Mouse (Mus musculus): ENCODE data around the gene Spp1. TPM values are rescaled to one million over a fixed set of nuclear protein-coding genes. Genes with fewer than 3 reads are reported as not detected.

Gene Spp1
- polyA plus RNA-seq, 1 experiment from 2014 or later, result 49.9 TPM

- H3K4me2 ChIP-seq (ENCODE audit: low read length), result no peak overlapping the region
- no peaks in the 10 kb centered on the region for H3K9me3 ChIP-seq (replicated peaks; ENCODE audit: control insufficient read depth, low read length, poor library complexity, severe bottlenecking)
- no peak overlapping the region for H3K4me3 ChIP-seq (ENCODE audit: low read depth, low read length)
- no peak overlapping the region for H3K9ac ChIP-seq (ENCODE audit: low read depth, low read length)
- 64% methylated on average over 3 of the region's 3 CpGs for WGBS
- H3K27me3 ChIP-seq (ENCODE audit: control insufficient read depth, insufficient read depth, low read depth, low read length), result no peaks in the 10 kb centered on the region
- ATAC-seq, result no peak
- H3K27ac ChIP-seq (ENCODE audit: low read length), result no peak overlapping the region
- H3K4me1 ChIP-seq (ENCODE audit: control insufficient read depth, insufficient read depth, low read length), result 0 out of 2 replicates have a peak, but pooled peaks cover 7% of the 10 kb centered on the region
- no peaks in the 10 kb centered on the region for H3K36me3 ChIP-seq (ENCODE audit: control insufficient read depth, insufficient read depth, low read length)
Observed at GRCm38 (mm10) chr5:104402651-104403050, 32.3 kb upstream of the Spp1 start.

DNA sequence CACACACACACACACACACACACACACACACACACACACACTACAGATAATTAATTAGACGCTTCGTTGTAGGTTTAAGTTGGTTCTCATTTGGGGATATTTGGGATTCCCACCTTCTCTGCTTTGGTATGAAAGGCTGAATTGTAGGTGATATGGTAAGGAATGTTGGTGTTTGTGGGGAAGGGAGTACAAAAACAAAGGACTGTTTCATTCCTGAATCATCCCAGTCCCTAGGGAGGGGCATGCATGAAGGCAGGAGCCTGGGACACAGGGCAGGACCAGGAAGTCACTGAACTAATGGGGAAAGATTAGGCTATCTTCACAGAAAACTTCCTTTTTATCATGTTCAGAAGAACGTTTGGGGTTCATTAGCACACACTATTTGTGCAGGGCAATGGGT lies 31.6 kb upstream of the Spp1 start:
- 87% methylated on average over 3 of the region's 3 CpGs for WGBS
- H3K4me2 ChIP-seq (ENCODE audit: low read length), result no peak overlapping the region
- ATAC-seq, result no peak
- H3K27me3 ChIP-seq (ENCODE audit: control insufficient read depth, insufficient read depth, low read depth, low read length), result no peaks in the 10 kb centered on the region
- H3K36me3 ChIP-seq (ENCODE audit: control insufficient read depth, insufficient read depth, low read length), result no peaks in the 10 kb centered on the region
- H3K4me3 ChIP-seq (ENCODE audit: low read depth, low read length), result no peak overlapping the region
- no peak overlapping the region for H3K9ac ChIP-seq (ENCODE audit: low read depth, low read length)
- H3K9me3 ChIP-seq (replicated peaks; ENCODE audit: control insufficient read depth, low read length, poor library complexity, severe bottlenecking), result no peaks in the 10 kb centered on the region
- 0 out of 2 replicates have a peak, but pooled peaks cover 7% of the 10 kb centered on the region for H3K4me1 ChIP-seq (ENCODE audit: control insufficient read depth, insufficient read depth, low read length)
- H3K27ac ChIP-seq (ENCODE audit: low read length), result no peak overlapping the region

- no peaks in the 10 kb centered on the region for H3K27me3 ChIP-seq (ENCODE audit: control insufficient read depth, insufficient read depth, low read depth, low read length)
- H3K9me3 ChIP-seq (replicated peaks; ENCODE audit: control insufficient read depth, low read length, poor library complexity, severe bottlenecking), result no peaks in the 10 kb centered on the region
- WGBS, result 71% methylated on average over 7 of the region's 7 CpGs
- H3K36me3 ChIP-seq (ENCODE audit: control insufficient read depth, insufficient read depth, low read length), result no peaks in the 10 kb centered on the region
- no peak overlapping the region for H3K9ac ChIP-seq (ENCODE audit: low read depth, low read length)
- 0 out of 2 replicates have a peak, but pooled peaks cover 7% of the 10 kb centered on the region for H3K4me1 ChIP-seq (ENCODE audit: control insufficient read depth, insufficient read depth, low read length)
- no peak overlapping the region for H3K4me2 ChIP-seq (ENCODE audit: low read length)
- no peak for ATAC-seq
- no peak overlapping the region for H3K27ac ChIP-seq (ENCODE audit: low read length)
- no peak overlapping the region for H3K4me3 ChIP-seq (ENCODE audit: low read depth, low read length)
Observed at GRCm38 (mm10) chr5:104404551-104404950, 30.4 kb upstream of the Spp1 start.

DNA sequence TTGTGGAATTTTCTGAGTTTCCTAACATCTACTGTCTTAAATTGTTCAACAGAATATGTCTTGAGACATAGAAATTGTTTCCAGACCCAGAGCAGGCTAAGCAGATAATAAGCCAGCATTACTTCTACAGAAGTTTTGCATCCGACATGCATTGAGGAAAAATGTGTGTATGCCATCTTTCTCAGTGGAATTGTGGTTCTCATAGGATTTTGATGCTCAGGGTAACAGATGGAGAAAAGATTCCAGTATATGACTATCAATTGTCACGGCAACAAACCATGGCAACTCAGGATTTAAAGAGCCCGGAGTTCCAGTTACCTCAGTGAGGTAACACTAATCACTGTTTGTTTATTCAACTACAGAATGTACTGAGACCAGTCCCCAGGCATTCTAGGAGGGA lies 29.9 kb upstream of the Spp1 start:
- Histone ChIP-seq H3K36me3 (ENCODE audit: control insufficient read depth, insufficient read depth, low read length) (no peaks in the 10 kb centered on the region), H3K27me3 (ENCODE audit: control insufficient read depth, insufficient read depth, low read depth, low read length) (no peaks in the 10 kb centered on the region), H3K4me1 (ENCODE audit: control insufficient read depth, insufficient read depth, low read length) (0 out of 2 replicates have a peak, but pooled peaks cover 7% of the 10 kb centered on the region), H3K27ac (ENCODE audit: low read length) (no peak overlapping the region), H3K4me3 (ENCODE audit: low read depth, low read length) (no peak overlapping the region), H3K9me3 (replicated peaks; ENCODE audit: control insufficient read depth, low read length, poor library complexity, severe bottlenecking) (no peaks in the 10 kb centered on the region), H3K9ac (ENCODE audit: low read depth, low read length) (no peak overlapping the region), H3K4me2 (ENCODE audit: low read length) (no peak overlapping the region)
- ATAC-seq, result no peak
- WGBS, result 63% methylated on average over 3 of the region's 3 CpGs

GRCm38 (mm10) chr5:104406756-104407155 lies 28.2 kb upstream of the Spp1 start:
- no peaks in the 10 kb centered on the region for H3K36me3 ChIP-seq (ENCODE audit: control insufficient read depth, insufficient read depth, low read length)
- H3K9ac ChIP-seq (ENCODE audit: low read depth, low read length), result no peak overlapping the region
- ATAC-seq, result no peak
- 9% methylated on average over 3 of the region's 3 CpGs for WGBS
- H3K9me3 ChIP-seq (replicated peaks; ENCODE audit: control insufficient read depth, low read length, poor library complexity, severe bottlenecking), result no peaks in the 10 kb centered on the region
- H3K4me1 ChIP-seq (ENCODE audit: control insufficient read depth, insufficient read depth, low read length), result 0 out of 2 replicates have a peak, but pooled peaks cover 7% of the 10 kb centered on the region
- H3K27me3 ChIP-seq (ENCODE audit: control insufficient read depth, insufficient read depth, low read depth, low read length), result no peaks in the 10 kb centered on the region
- H3K27ac ChIP-seq (ENCODE audit: low read length), result no peak overlapping the region
- H3K4me3 ChIP-seq (ENCODE audit: low read depth, low read length), result no peak overlapping the region
- no peak overlapping the region for H3K4me2 ChIP-seq (ENCODE audit: low read length)

DNA sequence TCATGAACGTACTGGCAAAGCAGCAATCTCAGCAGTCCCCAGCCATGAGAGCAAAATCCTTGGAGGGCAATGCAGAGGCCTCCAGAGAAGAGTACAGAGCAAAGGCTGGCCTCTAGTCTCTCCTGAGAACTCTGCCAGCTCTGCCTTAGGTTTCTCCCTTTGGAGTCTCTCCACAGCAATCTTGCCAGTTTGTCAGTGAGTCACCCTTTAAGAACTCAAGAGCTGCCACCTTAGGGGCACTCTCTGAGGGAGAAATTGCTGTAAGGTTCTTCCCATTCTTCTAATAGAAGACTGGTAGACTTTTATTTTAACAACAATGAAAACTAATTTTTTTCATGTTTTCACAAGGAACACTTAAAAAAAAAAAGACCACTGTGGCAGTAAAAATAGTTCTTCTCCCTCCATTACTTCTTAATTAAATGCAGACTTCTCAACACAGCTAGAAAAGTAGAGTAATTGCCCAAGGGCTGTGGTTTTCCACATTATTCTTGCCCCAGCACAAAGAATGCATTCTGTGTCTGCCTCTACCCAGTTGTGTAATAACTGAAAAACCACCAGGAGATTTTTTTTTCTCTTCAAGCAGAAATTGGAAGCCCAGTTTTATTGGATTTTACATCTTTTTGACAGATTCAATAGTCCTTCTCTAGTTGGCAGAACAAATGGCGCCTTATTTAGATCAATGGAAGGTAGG lies 27.2 kb upstream of the Spp1 start:
- H3K9me3 ChIP-seq (replicated peaks; ENCODE audit: control insufficient read depth, low read length, poor library complexity, severe bottlenecking), result no peaks in the 10 kb centered on the region
- H3K27ac ChIP-seq (ENCODE audit: low read length), result no peak overlapping the region
- no peaks in the 10 kb centered on the region for H3K27me3 ChIP-seq (ENCODE audit: control insufficient read depth, insufficient read depth, low read depth, low read length)
- no peaks in the 10 kb centered on the region for H3K36me3 ChIP-seq (ENCODE audit: control insufficient read depth, insufficient read depth, low read length)
- ATAC-seq, result no peak
- no peak overlapping the region for H3K9ac ChIP-seq (ENCODE audit: low read depth, low read length)
- H3K4me1 ChIP-seq (ENCODE audit: control insufficient read depth, insufficient read depth, low read length), result 0 out of 2 replicates have a peak, but pooled peaks cover 7% of the 10 kb centered on the region
- 74% methylated on average over 2 of the region's 2 CpGs for WGBS
- H3K4me3 ChIP-seq (ENCODE audit: low read depth, low read length), result no peak overlapping the region
- H3K4me2 ChIP-seq (ENCODE audit: low read length), result no peak overlapping the region

DNA sequence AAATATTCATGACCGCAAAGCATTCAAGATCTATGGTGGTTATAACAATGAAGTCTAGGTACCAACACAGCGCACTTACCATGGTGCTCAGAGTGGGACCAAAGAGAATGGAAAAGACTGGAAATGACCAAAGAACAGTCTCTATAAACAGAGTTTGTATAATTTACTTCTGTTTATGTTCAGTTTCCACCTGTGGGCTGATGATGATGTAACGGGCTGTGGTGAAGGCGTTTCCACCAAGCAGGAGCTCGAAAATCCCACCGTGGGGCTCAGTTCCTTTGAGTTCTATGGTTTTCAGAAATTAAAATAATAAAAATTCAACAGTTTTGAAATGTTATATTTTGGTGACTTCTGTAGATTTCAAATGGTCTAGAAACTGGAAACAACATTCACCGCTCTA lies 26.4 kb upstream of the Spp1 start:
- H3K4me1 ChIP-seq (ENCODE audit: control insufficient read depth, insufficient read depth, low read length), result 0 out of 2 replicates have a peak, but pooled peaks cover 7% of the 10 kb centered on the region
- H3K36me3 ChIP-seq (ENCODE audit: control insufficient read depth, insufficient read depth, low read length), result no peaks in the 10 kb centered on the region
- no peaks in the 10 kb centered on the region for H3K27me3 ChIP-seq (ENCODE audit: control insufficient read depth, insufficient read depth, low read depth, low read length)
- H3K9ac ChIP-seq (ENCODE audit: low read depth, low read length), result no peak overlapping the region
- 97% methylated on average over 7 of the region's 7 CpGs for WGBS
- H3K27ac ChIP-seq (ENCODE audit: low read length), result no peak overlapping the region
- no peak overlapping the region for H3K4me3 ChIP-seq (ENCODE audit: low read depth, low read length)
- H3K9me3 ChIP-seq (replicated peaks; ENCODE audit: control insufficient read depth, low read length, poor library complexity, severe bottlenecking), result no peaks in the 10 kb centered on the region
- no peak overlapping the region for H3K4me2 ChIP-seq (ENCODE audit: low read length)
- ATAC-seq, result no peak

GRCm38 (mm10) chr5:104415999-104416398 lies 18.9 kb upstream of the Spp1 start:
- no peaks in the 10 kb centered on the region for H3K4me1 ChIP-seq (ENCODE audit: control insufficient read depth, insufficient read depth, low read length)
- no peak overlapping the region for H3K9ac ChIP-seq (ENCODE audit: low read depth, low read length)
- H3K9me3 ChIP-seq (replicated peaks; ENCODE audit: control insufficient read depth, low read length, poor library complexity, severe bottlenecking), result no peaks in the 10 kb centered on the region
- ATAC-seq, result no peak
- H3K36me3 ChIP-seq (ENCODE audit: control insufficient read depth, insufficient read depth, low read length), result no peaks in the 10 kb centered on the region
- H3K4me3 ChIP-seq (ENCODE audit: low read depth, low read length), result no peak overlapping the region
- H3K27ac ChIP-seq (ENCODE audit: low read length), result no peak overlapping the region
- H3K27me3 ChIP-seq (ENCODE audit: control insufficient read depth, insufficient read depth, low read depth, low read length), result no peaks in the 10 kb centered on the region
- H3K4me2 ChIP-seq (ENCODE audit: low read length), result no peak overlapping the region
- 76% methylated on average over 2 of the region's 2 CpGs for WGBS

DNA sequence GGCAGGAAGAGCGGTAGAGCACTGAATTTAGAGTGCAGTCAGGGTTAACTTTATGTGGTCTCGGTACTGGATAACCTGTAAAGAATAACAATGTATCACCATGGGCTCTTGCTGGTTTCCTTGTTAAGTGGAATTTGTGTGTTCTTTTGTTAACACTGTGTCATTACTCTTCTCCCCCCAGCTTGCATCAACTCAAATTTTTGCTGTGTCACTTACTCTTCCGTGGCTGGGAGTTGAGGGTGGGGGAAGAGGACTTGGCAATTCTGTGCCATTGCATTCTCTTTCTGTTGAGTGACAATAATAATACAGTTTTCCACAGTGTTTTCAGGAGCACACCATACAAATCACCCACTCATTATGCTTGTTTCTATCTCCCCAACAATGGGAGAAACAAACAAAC lies 17.9 kb upstream of the Spp1 start:
- H3K27me3 ChIP-seq (ENCODE audit: control insufficient read depth, insufficient read depth, low read depth, low read length), result no peaks in the 10 kb centered on the region
- H3K27ac ChIP-seq (ENCODE audit: low read length), result no peak overlapping the region
- no peak for ATAC-seq
- H3K9me3 ChIP-seq (replicated peaks; ENCODE audit: control insufficient read depth, low read length, poor library complexity, severe bottlenecking), result no peaks in the 10 kb centered on the region
- no peaks in the 10 kb centered on the region for H3K4me1 ChIP-seq (ENCODE audit: control insufficient read depth, insufficient read depth, low read length)
- no peak overlapping the region for H3K9ac ChIP-seq (ENCODE audit: low read depth, low read length)
- no peak overlapping the region for H3K4me2 ChIP-seq (ENCODE audit: low read length)
- H3K4me3 ChIP-seq (ENCODE audit: low read depth, low read length), result no peak overlapping the region
- H3K36me3 ChIP-seq (ENCODE audit: control insufficient read depth, insufficient read depth, low read length), result no peaks in the 10 kb centered on the region
- WGBS, result 76% methylated on average over 3 of the region's 3 CpGs

Data from midbrain, embryonic 16.5 days (tissue).